Mouse (Mus musculus) skeletal muscle tissue, adult 2 months (tissue): ENCODE data around the gene Rab31.
"Not testable (repeated sequence)": the region's sequence is repeated elsewhere in the genome, so short reads cannot be mapped to it uniquely, and the experiment has no call there.

Source experiments
- DNase-seq: peaks from one replicate; pipeline ENCODE4 v3.0.0-alpha.2; 2012; ENCODE audit warnings: low read depth, low spot score

Gene Rab31

DNA sequence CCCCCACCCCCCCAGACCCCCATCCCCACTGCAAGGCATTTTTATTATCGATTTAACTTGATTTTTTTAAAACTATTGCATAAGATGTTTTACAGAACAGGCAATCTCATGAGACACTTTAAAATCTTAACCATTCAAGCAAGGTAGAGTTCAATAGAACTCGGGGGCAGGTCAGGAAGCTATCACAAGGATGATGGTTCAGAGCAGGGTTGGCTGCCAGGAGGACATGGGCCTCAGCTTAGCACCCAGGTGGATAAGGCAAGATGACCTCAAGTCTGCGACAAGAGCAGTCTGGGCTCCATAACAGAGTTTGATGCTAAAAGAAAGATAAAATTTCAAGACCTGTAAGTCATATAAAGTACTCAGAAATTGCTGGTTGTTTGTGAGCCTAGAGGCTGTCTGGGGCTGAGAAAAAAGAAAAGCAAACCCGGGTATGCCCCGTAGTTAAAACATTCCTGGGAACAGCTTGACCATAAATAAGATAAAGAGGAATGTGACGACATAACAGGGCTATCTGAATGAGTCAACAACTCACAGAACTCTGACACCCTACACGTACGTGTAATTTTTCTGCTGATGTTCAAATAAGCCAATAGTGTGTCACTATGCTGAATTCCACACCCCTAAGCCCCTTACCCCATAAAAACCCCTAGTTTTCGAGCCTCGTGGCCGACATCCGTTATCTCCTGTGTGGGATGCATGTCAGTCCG is 143.6 kb downstream of the Rab31 start:
- DNase-seq: not testable (repeated sequence)

GRCm38 (mm10) chr17:65626301-65626700 is 146.3 kb downstream of the Rab31 start:
- no peak for DNase-seq

- no peak for DNase-seq
Measured at GRCm38 (mm10) chr17:65625563-65625962, 147.0 kb downstream of the Rab31 start.

DNA sequence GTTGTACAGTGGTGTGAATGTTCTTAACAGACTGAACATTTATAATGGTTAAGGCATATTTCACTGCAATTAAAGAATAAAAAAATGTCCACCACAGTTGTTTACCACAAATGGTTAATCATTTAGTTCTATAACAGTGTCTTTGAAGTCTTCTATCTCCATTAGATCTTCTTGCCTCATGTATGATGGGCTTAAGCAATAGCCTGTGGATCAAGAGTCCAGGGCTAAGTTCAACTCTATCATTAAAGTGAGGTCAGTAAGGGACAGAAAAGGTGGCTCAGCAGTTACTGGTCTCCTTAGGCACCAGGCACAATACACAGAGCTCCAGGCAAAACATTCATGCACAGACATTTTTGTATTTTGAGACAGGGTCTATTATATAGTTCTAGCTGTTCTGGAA is 149.4 kb downstream of the Rab31 start:
- no peak for DNase-seq

DNA sequence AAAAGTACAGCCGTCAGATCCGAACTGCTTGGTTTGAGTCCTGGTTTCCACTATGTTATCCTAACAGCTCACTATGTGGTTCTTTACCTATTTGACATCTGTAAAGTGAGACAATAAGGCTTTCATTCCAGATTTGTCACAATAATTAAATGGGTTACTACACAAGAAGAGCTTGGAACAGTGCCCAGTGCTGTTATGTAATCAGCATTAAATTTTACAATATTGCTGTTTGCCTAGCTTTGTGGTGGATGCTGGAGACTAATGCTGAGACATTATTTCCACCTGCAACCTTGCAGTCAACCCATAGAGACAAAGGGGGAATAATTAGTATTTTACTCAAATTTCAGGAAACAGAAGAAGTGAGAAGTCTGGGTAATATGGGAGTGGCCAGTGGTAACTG is 154.1 kb downstream of the Rab31 start:
- DNase-seq: no peak

DNA sequence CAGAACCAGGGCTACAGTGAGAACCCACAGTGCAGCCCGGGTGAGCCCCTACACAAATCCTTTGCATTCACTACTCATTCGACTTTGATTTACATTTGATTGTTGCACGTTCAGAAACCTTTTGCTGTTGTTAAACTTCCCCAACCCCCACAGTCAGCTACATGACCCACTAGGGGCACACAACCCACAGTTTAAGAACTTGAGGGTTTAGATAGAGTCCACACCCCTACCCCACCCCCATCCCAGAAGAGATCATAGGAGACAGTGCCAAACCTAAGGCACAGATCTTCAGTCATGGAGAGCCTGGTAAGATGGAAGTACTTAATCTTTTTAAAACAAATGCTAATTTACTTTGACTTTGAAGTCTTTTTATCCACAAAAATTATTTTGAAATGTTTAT is 156.9 kb downstream of the Rab31 start:
- DNase-seq: no peak

DNA sequence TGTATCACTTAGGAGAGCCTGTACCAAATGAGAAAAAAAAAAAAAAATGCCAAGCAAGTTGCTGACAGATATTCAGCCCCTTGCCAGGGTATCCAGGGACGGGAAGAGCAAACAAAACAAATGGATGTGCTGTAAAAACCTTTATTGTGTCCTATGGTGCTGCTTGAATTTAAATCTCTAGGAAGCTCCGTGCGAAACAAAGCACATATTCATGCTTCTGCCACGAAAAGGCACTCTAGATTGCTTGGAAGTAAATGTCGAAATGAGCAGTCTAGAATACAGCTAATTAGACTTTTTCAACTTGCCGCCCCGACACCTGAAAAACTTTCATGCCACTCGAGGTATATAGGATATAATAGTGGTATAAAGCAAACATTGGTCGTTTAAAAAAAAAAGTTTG is 158.1 kb downstream of the Rab31 start:
- no peak for DNase-seq

- peak; percentile 98 for DNase-seq
Measured at GRCm38 (mm10) chr17:65613463-65614412, 158.8 kb downstream of the Rab31 start, which contains the start of gene Vapa. Gene Vapa (minus strand): TSS chr17:65613555.

DNA sequence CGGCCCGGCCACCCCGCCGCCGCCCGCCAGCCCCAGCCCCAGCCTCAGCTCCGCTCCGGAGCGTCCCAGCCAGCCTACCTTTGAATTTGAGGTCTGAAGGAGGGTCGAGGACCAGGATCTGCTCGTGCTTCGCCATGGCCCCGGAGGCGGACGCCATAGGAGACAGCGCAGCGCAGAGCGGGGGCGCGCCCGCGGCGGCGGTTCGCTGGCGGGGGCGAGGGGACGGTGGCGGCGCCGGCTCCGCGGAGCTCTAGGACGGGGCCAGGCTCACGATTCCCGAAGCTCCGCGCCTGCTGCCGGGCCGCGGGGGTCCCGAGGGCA is 159.4 kb downstream of the Rab31 start:
- no peak for DNase-seq

DNA sequence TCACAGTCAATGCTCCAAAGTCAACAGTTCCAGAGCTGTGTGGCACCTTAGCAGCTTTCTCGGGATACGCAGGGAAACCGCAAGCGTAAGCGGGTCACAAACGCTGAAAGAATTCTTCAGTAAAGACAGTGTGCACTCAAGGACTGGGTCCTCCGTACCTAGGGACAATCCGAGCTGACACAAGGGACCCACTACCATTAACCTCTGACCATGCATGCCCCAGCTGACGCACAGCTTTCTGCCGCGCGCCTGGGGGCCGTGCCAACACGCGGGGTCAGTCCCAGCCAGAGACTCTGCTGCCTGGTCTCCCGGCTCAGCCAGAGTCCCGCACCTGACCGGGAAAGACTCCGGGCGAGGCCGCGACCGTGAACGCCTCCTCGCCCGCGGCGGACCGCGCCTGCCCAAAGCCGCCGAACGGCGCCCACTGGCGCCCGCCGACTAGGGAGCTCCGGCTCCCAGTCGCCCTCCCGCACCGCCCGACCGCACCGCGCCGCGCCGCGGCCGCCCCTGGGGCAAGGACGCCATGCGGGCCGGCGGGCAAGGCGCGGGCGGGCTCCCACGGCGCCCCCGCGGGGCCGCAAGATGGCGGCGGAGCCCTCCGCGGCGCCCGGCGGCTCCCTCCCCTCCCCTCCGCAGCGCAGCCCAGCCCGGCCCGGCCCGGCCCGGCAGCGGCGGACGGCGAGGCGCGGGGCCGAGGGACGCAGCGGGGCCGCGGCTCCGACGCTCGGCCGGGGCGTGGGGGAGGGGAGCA is 160.0 kb downstream of the Rab31 start:
- peak; percentile 22 for DNase-seq

GRCm38 (mm10) chr17:65611721-65612120 is 160.8 kb downstream of the Rab31 start:
- DNase-seq: no peak

GRCm38 (mm10) chr17:65608743-65609142 is 163.8 kb downstream of the Rab31 start:
- no peak for DNase-seq

DNA sequence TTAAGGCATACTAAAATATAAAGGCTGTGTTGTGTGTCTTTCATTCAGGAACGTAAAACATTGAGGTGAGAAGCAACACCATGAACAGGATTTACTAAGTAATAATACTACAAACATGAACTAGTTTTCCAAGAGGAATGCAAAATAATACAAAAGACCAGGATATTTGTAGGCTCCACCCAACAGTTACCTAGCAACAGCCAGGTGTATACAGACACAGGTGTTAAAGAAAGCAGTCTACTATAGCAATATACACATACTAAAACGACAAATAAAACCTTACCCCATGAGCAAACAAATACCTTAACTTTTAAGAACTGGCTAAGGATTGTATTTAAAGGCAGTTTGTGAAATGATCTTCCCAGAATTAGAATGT is 164.3 kb downstream of the Rab31 start:
- DNase-seq: no peak

GRCm38 (mm10) chr17:65607574-65608311 is 164.8 kb downstream of the Rab31 start:
- no peak for DNase-seq

DNA sequence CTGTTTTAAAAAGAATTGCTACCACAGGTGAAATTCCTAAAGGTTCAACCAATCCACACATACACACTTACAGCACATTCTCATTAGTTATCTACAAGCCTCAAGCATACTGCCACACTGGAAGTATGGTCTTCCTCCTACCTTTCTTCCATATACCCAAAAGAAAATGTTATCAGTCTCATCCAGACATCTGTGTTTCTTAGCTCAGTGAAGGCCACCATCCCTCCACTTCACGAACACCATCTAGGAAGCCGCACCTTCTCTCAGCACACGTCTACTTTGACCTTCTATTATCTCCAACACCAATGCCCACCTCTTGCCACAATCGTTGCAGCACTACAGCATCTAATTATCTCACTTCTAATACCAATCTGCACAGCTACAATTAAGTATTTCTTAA is 166.5 kb downstream of the Rab31 start:
- no peak for DNase-seq

- no peak for DNase-seq
Measured at GRCm38 (mm10) chr17:65604892-65605291, 167.7 kb downstream of the Rab31 start.

DNA sequence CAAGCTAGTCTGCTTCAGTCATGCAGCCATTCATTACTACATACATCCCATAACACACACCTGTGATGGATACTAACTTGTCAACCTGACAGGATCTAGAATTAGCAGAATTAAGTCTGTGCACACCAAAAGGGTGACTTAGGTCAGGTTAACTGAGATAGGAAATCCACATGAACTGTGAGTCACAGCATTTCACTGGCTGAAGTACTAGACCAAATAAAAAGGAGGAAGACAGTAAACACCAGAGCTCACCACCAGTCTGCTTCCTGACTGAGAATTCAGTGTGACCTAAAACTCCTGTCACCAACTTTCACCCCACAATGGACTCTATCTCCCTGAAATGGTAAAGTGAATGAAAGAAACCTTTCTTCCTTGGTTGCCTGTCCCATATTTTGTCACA is 168.2 kb downstream of the Rab31 start:
- no peak for DNase-seq
